Mouse (Mus musculus) neural tube, embryonic 11.5 days (tissue): ENCODE data around the gene Zfp169. TPM values are rescaled to one million over a fixed set of nuclear protein-coding genes. Genes with fewer than 3 reads are reported as not detected.
A peak's percentile ranks its signal among the peaks of the same experiment; 100 is the strongest.

Experiments
- ATAC-seq: fragments of 200-750 bp; cut with Nextera tagmentation; 2 replicates; pipeline ENCODE4 v1.8.0; 2017; ENCODE audit warnings: moderate number of reproducible peaks, mild to moderate bottlenecking, moderate TSS enrichment, moderate library complexity; ENCODE audit not compliant: insufficient read depth, low FRiP score, low TSS enrichment
- DNase-seq: peaks from one replicate; pipeline ENCODE4 v3.0.0-alpha.2; 2015; ENCODE audit warnings: low spot score
- H3K27ac ChIP-seq: fragments of 300-500 bp; sonication (generic); 2 replicates; pipeline ENCODE4 v1.5.1; 2014; ENCODE audit warnings: low read depth, mild to moderate bottlenecking, low read length
- H3K27me3 ChIP-seq: fragments of 300-500 bp; sonication (generic); 2 replicates; pipeline ENCODE4 v1.6.1; 2014; ENCODE audit warnings: mild to moderate bottlenecking, low read length, mixed read lengths; ENCODE audit not compliant: control insufficient read depth, insufficient read depth
- H3K36me3 ChIP-seq: fragments of 300-500 bp; sonication (generic); 2 replicates; pipeline ENCODE4 v1.6.1; 2014; ENCODE audit warnings: mild to moderate bottlenecking, low read length, moderate library complexity, mixed read lengths; ENCODE audit not compliant: control insufficient read depth, insufficient read depth
- H3K4me1 ChIP-seq: fragments of 300-500 bp; sonication (generic); 2 replicates; pipeline ENCODE4 v1.6.1; 2014; ENCODE audit warnings: low read length, mixed read lengths; ENCODE audit not compliant: control insufficient read depth, insufficient read depth
- H3K4me2 ChIP-seq: fragments of 300-500 bp; sonication (generic); 2 replicates; pipeline ENCODE4 v1.6.1; 2014; ENCODE audit warnings: low read depth, mild to moderate bottlenecking, moderate library complexity
- H3K4me3 ChIP-seq: fragments of 300-500 bp; sonication (generic); 2 replicates; pipeline ENCODE4 v1.5.1; 2014; ENCODE audit warnings: low read depth, low read length
- H3K9ac ChIP-seq: fragments of 300-500 bp; sonication (generic); 2 replicates; pipeline ENCODE4 v1.6.1; 2014; ENCODE audit warnings: mild to moderate bottlenecking, low read length
- H3K9me3 ChIP-seq: fragments of 300-500 bp; sonication (generic); 2 replicates; pipeline ENCODE4 v1.6.1; 2016; ENCODE audit warnings: low read length; ENCODE audit not compliant: control insufficient read depth
- WGBS: fragments of 180-500 bp; shearing (Covaris S2); extraction: QIAGEN DNeasy Blood & Tissue Kit; methylation state at CpG from one replicate; pipeline ENCODE4 v1.1.7; 2014; 5-methylcytosine and 5-hydroxymethylcytosine counted together
- polyA plus RNA-seq: library from polyadenylated mRNA; unstranded; fragments of >200 nt; fragmentation: Nextera tagmentation; extraction: Ambion mirVana; gene quantifications from 2 replicates; pipeline ENCODE4 v1.2.1, GENCODE M21; 2014

Gene Zfp169
- polyA plus RNA-seq, 1 experiment from 2014 or later: 8.9 TPM

- Histone ChIP-seq H3K36me3 (peaks cover 15% of the 10 kb centered on the region), H3K4me2 (no peak overlapping the region), H3K4me1 (no peaks in the 10 kb centered on the region), H3K27me3 (no peaks in the 10 kb centered on the region), H3K9ac (no peak overlapping the region), H3K4me3 (no peak overlapping the region), H3K27ac (no peak overlapping the region), H3K9me3 (0 out of 2 replicates have a peak, but pooled peaks cover 2% of the 10 kb centered on the region)
- ATAC-seq (no peak), DNase-seq (no peak)
- WGBS: 92% methylated on average over 2 of the region's 5 CpGs
Observed at GRCm38 (mm10) chr13:48493183-48493582, 20.1 kb downstream of the Zfp169 start.

DNA sequence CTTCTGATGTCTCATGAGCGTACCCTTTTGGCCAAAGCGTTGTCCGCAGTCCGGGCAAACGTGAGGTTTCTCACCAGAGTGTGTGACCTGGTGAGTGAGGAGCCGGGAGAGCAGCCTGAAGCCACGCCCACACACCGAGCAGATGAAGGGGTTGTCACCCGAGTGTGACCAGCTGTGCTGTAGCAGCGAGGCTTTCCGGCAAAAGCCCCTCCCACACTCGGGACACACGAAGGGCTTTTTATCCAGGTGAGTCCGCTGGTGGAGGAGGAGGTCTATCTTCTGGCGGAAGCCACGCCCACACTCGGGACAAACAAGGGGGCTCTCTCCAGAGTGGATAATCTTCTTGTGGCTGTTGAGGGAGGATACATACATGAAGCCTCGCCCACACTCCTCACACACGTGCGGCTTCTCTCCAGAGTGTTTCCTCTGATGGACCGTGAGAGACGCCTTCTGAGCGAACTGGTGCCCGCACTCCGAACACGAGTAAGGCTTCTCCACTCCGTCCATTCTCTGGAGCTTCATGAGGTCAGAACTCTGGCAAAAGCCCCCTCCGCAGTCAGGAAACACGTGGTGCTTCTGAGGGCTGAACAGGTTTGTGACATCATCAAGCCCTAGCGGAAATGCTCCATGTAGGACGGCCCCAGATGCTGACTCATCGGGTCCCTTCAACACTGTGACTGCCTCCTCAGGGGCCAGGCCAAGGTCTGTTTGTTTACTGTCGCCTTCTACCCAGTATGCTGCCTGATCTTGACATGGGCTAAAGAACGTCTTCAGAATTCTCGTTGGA, 22.7 kb downstream of the Zfp169 start:
- Histone ChIP-seq H3K4me3 (no peak overlapping the region), H3K9me3 (0 out of 2 replicates have a peak, but pooled peaks cover under 1% of the 10 kb centered on the region), H3K27ac (no peak overlapping the region), H3K4me1 (no peaks in the 10 kb centered on the region), H3K4me2 (no peak overlapping the region), H3K9ac (no peak overlapping the region), H3K27me3 (no peaks in the 10 kb centered on the region), H3K36me3 (peaks cover 15% of the 10 kb centered on the region)
- WGBS: 91% methylated on average over 35 of the region's 35 CpGs
- DNase-seq (no peak), ATAC-seq (no peak)

DNA sequence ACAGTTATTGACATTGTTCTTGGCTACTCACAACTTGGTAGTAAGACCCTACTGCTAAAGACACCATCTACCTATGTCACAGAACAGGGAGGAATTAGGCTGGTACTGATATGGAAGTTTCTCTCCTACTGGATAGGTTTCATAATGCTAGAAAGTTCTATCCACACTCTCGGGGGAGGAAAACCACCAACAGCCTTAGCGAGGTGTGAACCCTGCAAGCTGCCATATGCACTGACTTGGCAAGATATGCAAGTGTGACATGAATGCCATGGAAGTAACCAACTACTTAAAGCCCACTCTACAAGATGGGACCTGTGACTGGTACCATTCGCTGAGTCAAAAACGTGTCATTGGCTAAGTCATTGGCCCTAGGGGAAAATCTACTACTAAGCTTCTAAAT, 29.6 kb downstream of the Zfp169 start:
- Histone ChIP-seq H3K4me2 (no peak overlapping the region), H3K27ac (no peak overlapping the region), H3K9ac (no peak overlapping the region), H3K9me3 (no peaks in the 10 kb centered on the region), H3K4me3 (no peak overlapping the region), H3K36me3 (no peaks in the 10 kb centered on the region), H3K4me1 (no peaks in the 10 kb centered on the region), H3K27me3 (no peaks in the 10 kb centered on the region)
- WGBS: 94% methylated on average over 4 of the region's 4 CpGs
- DNase-seq (no peak), ATAC-seq (no peak)

DNA sequence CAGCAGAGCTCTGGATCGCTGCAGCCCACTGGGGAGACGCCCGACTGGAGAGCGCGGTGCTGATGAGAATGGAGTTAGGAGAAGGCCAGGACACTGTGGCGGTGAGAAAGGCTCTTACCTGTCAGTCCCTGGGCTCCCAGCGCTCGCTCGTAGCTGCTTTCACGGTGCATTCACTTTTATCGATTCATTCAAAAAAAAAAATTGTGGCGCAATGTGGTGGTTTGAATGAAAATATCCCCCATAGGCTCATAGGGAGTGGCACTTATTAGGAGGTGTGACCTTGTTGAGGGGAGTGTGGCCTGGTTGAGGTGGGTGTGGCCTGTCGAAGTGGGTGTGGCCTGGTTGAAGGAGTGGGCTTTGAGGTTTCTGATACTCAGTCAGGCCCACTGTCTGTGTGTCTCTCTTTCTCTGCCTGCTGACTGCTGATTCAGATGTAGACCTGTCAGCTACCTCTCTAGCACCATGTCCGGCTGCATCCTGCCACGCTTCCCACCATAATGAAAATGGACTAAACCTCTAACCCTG, 44.5 kb downstream of the Zfp169 start:
- no peaks in the 10 kb centered on the region for H3K36me3 ChIP-seq
- DNase-seq (no peak), ATAC-seq (no peak)
- no peak overlapping the region for H3K27ac ChIP-seq
- no peak overlapping the region for H3K4me2 ChIP-seq
- 75% methylated on average over 15 of the region's 15 CpGs for WGBS
- H3K4me1 ChIP-seq: no peaks in the 10 kb centered on the region
- no peak overlapping the region for H3K9ac ChIP-seq
- H3K4me3 ChIP-seq: no peak overlapping the region
- no peaks in the 10 kb centered on the region for H3K9me3 ChIP-seq
- no peaks in the 10 kb centered on the region for H3K27me3 ChIP-seq

- Histone ChIP-seq H3K27me3 (no peaks in the 10 kb centered on the region), H3K4me1 (no peaks in the 10 kb centered on the region), H3K4me3 (no peak overlapping the region), H3K9me3 (no peaks in the 10 kb centered on the region), H3K27ac (0 out of 2 replicates have a peak overlapping the region, but pooled peaks have one; percentile 50), H3K4me2 (no peak overlapping the region), H3K36me3 (no peaks in the 10 kb centered on the region), H3K9ac (no peak overlapping the region)
- ATAC-seq: no peak
- peak; percentile 46 for DNase-seq
- WGBS: 46% methylated on average over 10 of the region's 10 CpGs
Observed at GRCm38 (mm10) chr13:48466186-48466585, 47.1 kb downstream of the Zfp169 start.

- Histone ChIP-seq H3K9me3 (no peaks in the 10 kb centered on the region), H3K4me1 (no peaks in the 10 kb centered on the region), H3K4me3 (no peak overlapping the region), H3K27me3 (no peaks in the 10 kb centered on the region), H3K4me2 (no peak overlapping the region), H3K9ac (no peak overlapping the region), H3K27ac (no peak overlapping the region), H3K36me3 (no peaks in the 10 kb centered on the region)
- peak; percentile 84 for DNase-seq
- no peak for ATAC-seq
- 15% methylated on average over 4 of the region's 4 CpGs for WGBS
Observed at GRCm38 (mm10) chr13:48464170-48464569, 49.1 kb downstream of the Zfp169 start.

DNA sequence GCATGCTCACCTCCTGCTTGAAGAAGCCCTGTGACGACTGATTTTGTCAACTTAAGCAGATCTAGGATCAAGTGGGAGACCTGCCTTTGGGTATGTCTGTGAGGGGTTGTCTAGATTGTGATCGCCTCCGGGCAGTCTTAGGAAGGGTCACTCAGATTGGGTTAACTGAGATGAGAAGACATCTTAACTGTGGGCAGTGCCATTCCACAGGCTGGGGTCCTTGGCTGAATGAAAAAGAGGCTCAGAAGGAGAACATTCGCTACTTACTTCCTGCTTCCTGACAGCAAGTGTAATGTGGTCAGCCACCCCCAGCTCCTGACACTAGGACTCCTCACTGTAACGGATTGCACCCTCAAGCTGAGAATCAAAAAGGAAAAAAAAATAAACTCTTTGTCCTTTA, 54.0 kb downstream of the Zfp169 start:
- H3K36me3 ChIP-seq: no peaks in the 10 kb centered on the region
- no peak overlapping the region for H3K4me3 ChIP-seq
- DNase-seq (no peak), ATAC-seq (no peak)
- H3K27ac ChIP-seq: no peak overlapping the region
- no peaks in the 10 kb centered on the region for H3K27me3 ChIP-seq
- no peak overlapping the region for H3K4me2 ChIP-seq
- 84% methylated on average over 5 of the region's 5 CpGs for WGBS
- no peak overlapping the region for H3K9ac ChIP-seq
- H3K4me1 ChIP-seq: no peaks in the 10 kb centered on the region
- H3K9me3 ChIP-seq: no peaks in the 10 kb centered on the region

GRCm38 (mm10) chr13:48448119-48448518, 65.1 kb downstream of the Zfp169 start:
- Histone ChIP-seq H3K9me3 (no peaks in the 10 kb centered on the region), H3K4me1 (no peaks in the 10 kb centered on the region), H3K4me3 (no peak overlapping the region), H3K27me3 (no peaks in the 10 kb centered on the region), H3K9ac (no peak overlapping the region), H3K4me2 (no peak overlapping the region), H3K27ac (no peak overlapping the region), H3K36me3 (no peaks in the 10 kb centered on the region)
- 50% methylated on average over 4 of the region's 4 CpGs for WGBS
- no peak for ATAC-seq
- no peak for DNase-seq

- no peak overlapping the region for H3K9ac ChIP-seq
- no peaks in the 10 kb centered on the region for H3K4me1 ChIP-seq
- H3K9me3 ChIP-seq: no peaks in the 10 kb centered on the region
- no peak overlapping the region for H3K27ac ChIP-seq
- no peak overlapping the region for H3K4me2 ChIP-seq
- no peak for DNase-seq
- H3K27me3 ChIP-seq: no peaks in the 10 kb centered on the region
- WGBS: 73% methylated on average over 8 of the region's 8 CpGs
- no peak for ATAC-seq
- no peaks in the 10 kb centered on the region for H3K36me3 ChIP-seq
- H3K4me3 ChIP-seq: no peak overlapping the region
Observed at GRCm38 (mm10) chr13:48443996-48444395, 69.3 kb downstream of the Zfp169 start.
